Mouse (Mus musculus): ENCODE results near the gene Nup205.

- no peak for TF ChIP-seq POLR2A (IDR thresholded peaks at IDR 0.05; ENCODE audit: extremely low read depth, insufficient read depth, low read length)
- TF ChIP-seq CTCF (IDR thresholded peaks at IDR 0.05; ENCODE audit: extremely low read depth, insufficient read depth, low read length): no peak
Observed at GRCm38 (mm10) chr6:35245086-35245485, 67.9 kb downstream of the Nup205 start.
